Mouse (Mus musculus) ES-E14 (cell line): ENCODE measurements around the gene Calca.

ENCODE experiments used
- HCFC1 ChIP-seq: IDR thresholded peaks from 2 replicates; pipeline ENCODE4 v1.6.1; 2012; ENCODE audit warnings: low read length, inconsistent platforms, borderline replicate concordance; ENCODE audit not compliant: insufficient read depth
- MAFK ChIP-seq: IDR thresholded peaks from 2 replicates; pipeline ENCODE4 v1.6.1; 2014; ENCODE audit warnings: mild to moderate bottlenecking, low read depth, low read length, inconsistent platforms; ENCODE audit not compliant: insufficient read depth

GRCm38 (mm10) chr7:114634386-114634785, 1.8 kb downstream of the Calca start:
- TF ChIP-seq HCFC1 (no peak), MAFK (no peak)
